Mouse (Mus musculus) olfactory bulb, adult 2 months (tissue): ENCODE data around the gene Syt6.

Experiments
- CTCF ChIP-seq: fragments of 200-500 bp; IDR thresholded peaks from 2 replicates; pipeline ENCODE4 v1.5.1; 2012; ENCODE audit warnings: low read depth, mild to moderate bottlenecking, low read length, moderate library complexity; ENCODE audit not compliant: insufficient read depth
- POLR2A ChIP-seq: fragments of 200-500 bp; IDR thresholded peaks from 2 replicates; pipeline ENCODE4 v1.6.1; 2012; ENCODE audit warnings: mild to moderate bottlenecking, low read depth, low read length, moderate library complexity; ENCODE audit not compliant: insufficient read depth

DNA sequence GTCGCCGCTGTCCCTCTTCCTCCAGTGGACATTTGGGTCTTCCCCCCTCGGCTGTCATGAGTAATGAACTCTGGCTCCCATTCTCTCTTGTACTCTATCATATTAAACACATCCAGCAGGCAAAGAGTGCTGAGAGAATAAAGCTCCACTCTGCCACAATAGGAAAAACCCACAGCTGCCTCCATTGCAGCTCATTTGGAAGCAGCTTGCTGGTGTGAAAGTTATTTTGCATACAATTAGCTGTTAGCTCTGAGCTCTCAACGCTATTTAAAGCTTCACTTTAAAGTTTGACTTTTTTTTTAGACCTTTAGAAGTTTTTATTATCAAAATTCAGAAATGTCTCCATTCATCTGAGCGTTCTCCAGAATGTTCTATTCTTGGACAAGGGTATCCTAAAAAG is 39.8 kb upstream of the Syt6 start:
- TF ChIP-seq POLR2A (no peak), CTCF (no peak)
